Mouse (Mus musculus) hindbrain, embryonic 11.5 days (tissue): Measurements from ENCODE around the gene Gm20388. TPM values are rescaled to one million over a fixed set of nuclear protein-coding genes. Genes with fewer than 3 reads are reported as not detected.
"Not testable (repeated sequence)": the region's sequence is repeated elsewhere in the genome, so short reads cannot be mapped to it uniquely, and the experiment has no call there.

Experiments used
- ATAC-seq: fragments of 200-750 bp; cut with Nextera tagmentation; 2 replicates; pipeline ENCODE4 v1.8.0; 2017; ENCODE audit warnings: mild to moderate bottlenecking, moderate TSS enrichment, moderate library complexity; ENCODE audit not compliant: low FRiP score
- DNase-seq: peaks from one replicate; pipeline ENCODE4 v3.0.0-alpha.2; 2015; ENCODE audit warnings: low spot score
- H3K27ac ChIP-seq: fragments of 300-500 bp; sonication (generic); 2 replicates; pipeline ENCODE4 v1.5.1; 2014; ENCODE audit warnings: mild to moderate bottlenecking, low read depth, low read length
- H3K27me3 ChIP-seq: fragments of 300-500 bp; sonication (generic); 2 replicates; pipeline ENCODE4 v1.6.1; 2014; ENCODE audit warnings: mild to moderate bottlenecking, low read length, moderate library complexity, mixed read lengths; ENCODE audit not compliant: control insufficient read depth, insufficient read depth
- H3K36me3 ChIP-seq: fragments of 300-500 bp; sonication (generic); 2 replicates; pipeline ENCODE4 v1.6.1; 2014; ENCODE audit warnings: mild to moderate bottlenecking, low read length, moderate library complexity, mixed read lengths; ENCODE audit not compliant: control insufficient read depth, insufficient read depth
- H3K4me1 ChIP-seq: fragments of 300-500 bp; sonication (generic); replicated peaks from 2 replicates; pipeline ENCODE4 v1.6.1; 2014; ENCODE audit warnings: low read length, mixed read lengths; ENCODE audit not compliant: control insufficient read depth, insufficient read depth
- H3K4me2 ChIP-seq: fragments of 300-500 bp; sonication (generic); replicated peaks from 2 replicates; pipeline ENCODE4 v1.6.1; 2014; ENCODE audit warnings: mild to moderate bottlenecking, low read depth, low read length
- H3K4me3 ChIP-seq: fragments of 300-500 bp; sonication (generic); 2 replicates; pipeline ENCODE4 v1.5.1; 2014; ENCODE audit warnings: low read depth, low read length
- H3K9ac ChIP-seq: fragments of 300-500 bp; sonication (generic); 2 replicates; pipeline ENCODE4 v1.6.1; 2014; ENCODE audit warnings: low read depth, low read length
- H3K9me3 ChIP-seq: fragments of 300-500 bp; sonication (generic); 2 replicates; pipeline ENCODE4 v1.6.1; 2016; ENCODE audit warnings: low read length; ENCODE audit not compliant: control insufficient read depth
- WGBS: fragments of 180-500 bp; shearing (Covaris S2); extraction: QIAGEN DNeasy Blood & Tissue Kit; methylation state at CpG from one replicate; pipeline ENCODE4 v1.1.7; 2014; 5-methylcytosine and 5-hydroxymethylcytosine counted together
- polyA plus RNA-seq: library from polyadenylated mRNA; unstranded; fragments of >200 nt; fragmentation: Nextera tagmentation; extraction: Ambion mirVana; gene quantifications from 2 replicates; pipeline ENCODE4 v1.2.1, GENCODE M21; 2014

Gm20388 gene
- polyA plus RNA-seq, 1 experiment from 2014 or later, result 11.8 TPM

DNA sequence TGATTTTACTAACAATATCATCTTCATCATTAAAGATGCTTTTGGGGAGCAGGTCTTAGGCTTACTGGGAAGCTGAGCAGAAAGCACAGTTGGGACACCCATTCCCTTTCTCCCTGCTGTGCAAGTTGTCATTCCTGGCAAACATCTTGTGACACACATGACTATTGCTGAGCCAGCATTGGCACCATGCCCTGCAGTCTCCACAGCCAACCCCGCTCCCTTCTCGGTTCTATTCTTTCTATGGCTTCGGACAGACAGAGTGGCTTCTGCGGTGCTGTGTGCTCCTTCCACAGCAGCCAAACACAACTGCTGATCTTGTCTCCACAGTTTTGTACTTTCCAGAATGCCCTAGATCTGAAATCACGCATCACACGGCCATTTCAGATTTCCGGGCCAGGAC is 1397.1 kb downstream of the Gm20388 start:
- Histone ChIP-seq H3K4me3 (no peak overlapping the region), H3K27ac (no peak overlapping the region), H3K27me3 (no peaks in the 10 kb centered on the region), H3K9me3 (no peaks in the 10 kb centered on the region), H3K4me2 (no peak overlapping the region), H3K4me1 (no peaks in the 10 kb centered on the region), H3K36me3 (no peaks in the 10 kb centered on the region), H3K9ac (no peak overlapping the region)
- 90% methylated on average over 7 of the region's 7 CpGs for WGBS
- ATAC-seq (no peak), DNase-seq (no peak)

DNA sequence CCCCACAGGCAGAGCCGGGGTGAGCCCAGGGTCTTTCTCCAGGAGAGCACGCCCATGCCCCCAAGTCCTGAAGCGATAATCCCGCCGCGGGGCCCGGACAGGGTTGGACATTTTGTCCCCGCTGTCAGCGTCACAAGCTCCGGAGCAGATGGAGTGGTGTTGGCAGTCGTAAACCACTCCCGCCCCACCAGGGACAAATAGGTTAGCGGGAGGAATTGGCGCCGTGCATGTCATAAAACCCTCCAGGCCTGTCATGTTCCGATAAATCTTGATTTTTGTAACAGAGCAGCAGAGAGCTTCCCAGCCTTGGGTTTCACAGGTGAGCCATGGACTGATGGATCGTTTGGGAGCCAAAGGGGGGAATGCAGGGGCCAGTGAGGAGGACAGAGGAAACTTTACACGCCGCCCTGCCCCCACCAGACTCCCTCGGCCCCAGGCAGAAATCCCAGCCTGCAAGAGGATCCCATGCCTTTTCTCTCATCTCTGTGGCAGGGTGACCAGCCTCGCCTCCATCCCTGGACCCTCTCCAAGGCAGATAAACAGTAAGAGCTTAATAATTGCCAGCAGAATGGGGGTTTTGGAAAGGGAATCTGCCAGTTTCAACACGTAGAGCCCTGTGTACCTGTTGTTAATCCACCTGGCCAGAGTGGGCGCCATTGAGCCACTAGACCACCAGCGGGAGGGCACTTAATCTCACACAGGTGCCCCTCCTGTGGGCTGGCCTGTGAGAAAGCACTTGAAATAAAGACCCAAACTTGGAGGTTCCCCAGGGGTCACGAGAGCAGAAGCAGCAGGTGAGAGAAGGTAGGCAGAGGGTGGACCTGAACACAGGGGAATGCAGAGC is 1400.6 kb downstream of the Gm20388 start:
- DNase-seq (peak; percentile 38), ATAC-seq (no peak)
- H3K27ac ChIP-seq, result peak overlapping the region; percentile 30; the same call in 1 of the 2 replicates
- no peaks in the 10 kb centered on the region for H3K27me3 ChIP-seq
- H3K36me3 ChIP-seq, result no peaks in the 10 kb centered on the region
- H3K4me2 ChIP-seq, result 0 out of 2 replicates have a peak overlapping the region, but pooled peaks have one; percentile 6
- no peaks in the 10 kb centered on the region for H3K9me3 ChIP-seq
- no peak overlapping the region for H3K4me3 ChIP-seq
- WGBS, result 31% methylated on average over 25 of the region's 25 CpGs
- no peaks in the 10 kb centered on the region for H3K4me1 ChIP-seq
- H3K9ac ChIP-seq, result no peak overlapping the region

DNA sequence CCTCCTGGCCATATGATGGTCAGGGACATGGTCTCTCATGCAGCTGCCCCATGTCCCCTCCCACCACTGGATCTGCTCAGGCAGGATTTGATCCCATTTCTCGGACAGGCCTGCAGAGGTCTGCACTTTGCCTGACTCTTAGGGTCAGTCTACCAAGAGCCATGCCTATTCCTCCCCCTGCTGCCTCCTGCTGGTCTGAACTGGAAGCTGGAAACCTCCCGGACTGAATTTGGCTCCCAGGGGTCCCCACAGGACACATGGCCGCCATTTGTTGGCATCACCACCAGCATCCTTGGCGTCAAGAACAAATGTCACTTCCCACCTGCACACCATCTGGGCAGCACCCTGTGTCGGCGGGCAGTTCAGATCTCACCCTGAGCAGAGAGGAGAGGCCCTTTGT is 1402.8 kb downstream of the Gm20388 start:
- no peak overlapping the region for H3K9ac ChIP-seq
- DNase-seq (peak; percentile 21), ATAC-seq (no peak)
- no peaks in the 10 kb centered on the region for H3K9me3 ChIP-seq
- no peak overlapping the region for H3K27ac ChIP-seq
- no peaks in the 10 kb centered on the region for H3K36me3 ChIP-seq
- WGBS, result 49% methylated on average over 6 of the region's 6 CpGs
- H3K4me3 ChIP-seq, result no peak overlapping the region
- no peaks in the 10 kb centered on the region for H3K27me3 ChIP-seq
- H3K4me1 ChIP-seq, result no peaks in the 10 kb centered on the region
- no peak overlapping the region for H3K4me2 ChIP-seq

DNA sequence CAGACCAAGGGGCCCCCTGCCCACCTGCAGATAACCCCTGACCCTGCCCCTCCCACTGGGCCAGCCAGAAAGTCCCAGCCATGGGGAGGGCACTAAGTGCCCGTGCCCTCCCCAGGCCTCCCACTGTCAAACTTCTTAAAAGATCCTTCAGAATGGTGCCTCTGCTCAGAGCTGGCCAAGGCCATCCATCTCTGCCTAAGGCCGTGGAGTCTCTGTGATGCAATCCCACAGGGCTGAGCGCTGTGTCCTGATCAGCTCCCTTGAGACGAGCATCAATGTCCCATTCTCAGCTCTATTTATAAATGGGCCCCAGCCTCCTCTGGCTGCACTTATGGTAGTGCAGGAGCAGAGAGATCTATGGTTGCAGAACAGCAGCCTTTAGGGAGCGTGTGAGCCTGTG is 1403.4 kb downstream of the Gm20388 start:
- Histone ChIP-seq H3K4me3 (no peak overlapping the region), H3K27ac (no peak overlapping the region), H3K4me1 (no peaks in the 10 kb centered on the region), H3K4me2 (no peak overlapping the region), H3K36me3 (no peaks in the 10 kb centered on the region), H3K9ac (no peak overlapping the region), H3K27me3 (no peaks in the 10 kb centered on the region), H3K9me3 (no peaks in the 10 kb centered on the region)
- WGBS, result 62% methylated on average over 5 of the region's 5 CpGs
- DNase-seq, result no peak
- no peak for ATAC-seq

DNA sequence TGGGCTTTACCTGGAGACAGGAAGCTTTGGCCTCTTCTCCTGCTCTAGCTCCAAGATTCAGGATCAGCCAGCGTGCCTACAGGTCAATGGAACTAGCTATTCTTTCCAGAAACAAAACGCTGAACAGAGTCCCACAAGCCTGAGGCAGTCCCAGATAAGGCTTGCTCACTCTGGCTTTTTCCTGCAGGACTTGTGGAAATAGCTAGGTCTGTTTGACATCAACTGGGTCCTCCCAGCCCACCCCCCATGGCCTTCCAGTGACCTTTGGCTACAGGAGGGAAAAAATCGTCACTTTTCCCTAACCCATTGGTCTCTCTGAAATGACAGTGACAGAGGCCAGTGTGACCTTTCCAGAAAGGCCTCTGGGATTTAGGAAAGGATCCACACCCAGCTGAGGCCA is 1404.9 kb downstream of the Gm20388 start:
- H3K9ac ChIP-seq, result no peak overlapping the region
- H3K4me3 ChIP-seq, result no peak overlapping the region
- H3K27me3 ChIP-seq, result no peaks in the 10 kb centered on the region
- DNase-seq, result no peak
- H3K4me1 ChIP-seq, result no peaks in the 10 kb centered on the region
- H3K36me3 ChIP-seq, result no peaks in the 10 kb centered on the region
- H3K9me3 ChIP-seq, result no peaks in the 10 kb centered on the region
- H3K4me2 ChIP-seq, result no peak overlapping the region
- H3K27ac ChIP-seq, result no peak overlapping the region
- 53% methylated on average over 3 of the region's 3 CpGs for WGBS
- no peak for ATAC-seq

DNA sequence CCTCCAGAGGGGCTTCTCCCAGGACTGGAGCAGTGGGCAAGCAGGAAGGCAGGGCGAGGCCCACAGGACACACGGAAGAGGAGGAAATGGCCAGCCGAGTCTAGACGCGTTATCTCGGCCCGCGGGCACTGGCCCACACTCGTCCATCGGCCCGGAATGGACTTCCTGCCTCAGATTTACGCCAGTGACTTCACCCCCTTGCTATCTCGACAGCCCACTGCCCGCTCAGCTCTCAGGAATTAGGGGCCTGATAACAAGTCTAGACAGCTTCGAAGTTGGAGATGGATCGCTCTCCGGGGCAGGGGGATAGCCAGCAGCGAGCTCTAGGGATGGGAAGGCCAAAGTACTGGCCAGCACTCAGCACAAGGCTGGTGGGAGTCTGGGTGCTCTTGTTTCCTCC is 1405.4 kb downstream of the Gm20388 start:
- H3K9me3 ChIP-seq, result no peaks in the 10 kb centered on the region
- 74% methylated on average over 18 of the region's 18 CpGs for WGBS
- no peaks in the 10 kb centered on the region for H3K4me1 ChIP-seq
- no peak overlapping the region for H3K4me3 ChIP-seq
- no peaks in the 10 kb centered on the region for H3K27me3 ChIP-seq
- ATAC-seq, result no peak
- no peak overlapping the region for H3K9ac ChIP-seq
- no peak for DNase-seq
- H3K27ac ChIP-seq, result no peak overlapping the region
- H3K36me3 ChIP-seq, result no peaks in the 10 kb centered on the region
- no peak overlapping the region for H3K4me2 ChIP-seq

DNA sequence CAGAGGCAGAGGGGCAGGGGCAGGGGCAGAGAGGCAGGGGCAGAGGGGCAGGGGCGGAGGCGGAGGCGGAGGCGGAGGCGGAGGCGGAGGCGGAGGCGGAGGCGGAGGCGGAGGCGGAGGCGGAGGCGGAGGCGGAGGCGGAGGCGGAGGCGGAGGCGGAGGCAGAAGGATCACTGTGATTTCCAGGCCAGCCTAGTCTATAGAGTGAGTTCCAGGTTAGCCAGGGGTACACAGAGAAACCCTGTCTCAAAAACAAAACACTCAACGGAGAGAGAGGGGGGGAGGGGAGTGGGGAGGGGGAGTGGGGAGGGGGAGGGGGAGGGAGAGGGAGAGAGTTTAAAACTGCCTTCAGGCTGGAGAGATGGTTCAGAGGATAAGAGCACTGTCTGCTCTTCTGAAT is 1408.1 kb downstream of the Gm20388 start:
- not testable (repeated sequence) for H3K27ac ChIP-seq, H3K9me3 ChIP-seq, DNase-seq, H3K27me3 ChIP-seq, H3K36me3 ChIP-seq, H3K4me3 ChIP-seq, H3K4me1 ChIP-seq, ATAC-seq, H3K9ac ChIP-seq, H3K4me2 ChIP-seq
- WGBS, result no CpG with 5 or more reads among the region's 19 CpGs

DNA sequence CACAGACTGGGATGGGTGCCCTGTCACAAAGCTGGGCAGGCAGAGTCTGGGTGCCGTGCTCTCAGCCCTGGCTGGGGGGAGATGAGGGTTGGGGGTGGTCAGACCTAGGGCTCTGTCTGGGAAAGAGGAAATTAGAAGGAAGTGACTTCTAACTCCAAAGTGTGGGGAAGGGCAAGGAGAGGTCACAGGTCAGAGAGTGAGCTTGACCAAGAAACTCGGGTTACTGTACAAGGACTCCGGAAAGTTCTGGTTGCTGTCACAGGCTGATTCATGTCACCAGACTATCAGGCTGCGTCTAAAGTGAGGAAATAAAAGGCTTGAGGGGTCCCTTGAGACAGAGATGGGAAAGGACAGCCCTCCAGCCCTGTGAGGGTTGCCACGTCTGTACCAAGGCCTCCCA is 1408.8 kb downstream of the Gm20388 start:
- Histone ChIP-seq H3K4me2 (no peak overlapping the region), H3K9me3 (no peaks in the 10 kb centered on the region), H3K27me3 (no peaks in the 10 kb centered on the region), H3K4me3 (no peak overlapping the region), H3K36me3 (no peaks in the 10 kb centered on the region), H3K9ac (no peak overlapping the region), H3K4me1 (no peaks in the 10 kb centered on the region), H3K27ac (no peak overlapping the region)
- ATAC-seq, result no peak
- WGBS, result 70% methylated on average over 5 of the region's 5 CpGs
- no peak for DNase-seq
